Mouse (Mus musculus) layer of hippocampus, adult 9-10 months (tissue): ENCODE data around the gene Sorbs2.

Experiments used
- DNase-seq: peaks from one replicate; pipeline ENCODE4 v3.0.0; 2022; ENCODE audit warnings: low spot score

Gene Sorbs2

GRCm38 (mm10) chr8:45507634-45508321 is at the start of gene Sorbs2:
TSS of gene Sorbs2 (plus strand) at chr8:45507788.
- no peak for DNase-seq

GRCm38 (mm10) chr8:45457874-45458273 is 49.7 kb upstream of the Sorbs2 start:
- no peak for DNase-seq

GRCm38 (mm10) chr8:45469006-45469405 is 38.6 kb upstream of the Sorbs2 start:
- DNase-seq: no peak

- no peak for DNase-seq
Measured at GRCm38 (mm10) chr8:45469507-45470178, 37.9 kb upstream of the Sorbs2 start.

- no peak for DNase-seq
Measured at GRCm38 (mm10) chr8:45480886-45481285, 26.7 kb upstream of the Sorbs2 start.

GRCm38 (mm10) chr8:45486281-45486680 is 21.3 kb upstream of the Sorbs2 start:
- DNase-seq: no peak

- no peak for DNase-seq
Measured at GRCm38 (mm10) chr8:45503971-45504370, 3.6 kb upstream of the Sorbs2 start.

GRCm38 (mm10) chr8:45506376-45506775 is 1.2 kb upstream of the Sorbs2 start:
- DNase-seq: no peak

GRCm38 (mm10) chr8:45507277-45507633 is 333 bp upstream of the Sorbs2 start:
- DNase-seq: no peak

- no peak for DNase-seq
Measured at GRCm38 (mm10) chr8:45508521-45509104, 1.0 kb downstream of the Sorbs2 start.

GRCm38 (mm10) chr8:45512369-45512768 is 4.8 kb downstream of the Sorbs2 start:
- no peak for DNase-seq

- no peak for DNase-seq
Measured at GRCm38 (mm10) chr8:45521595-45521994, 14.0 kb downstream of the Sorbs2 start.

- no peak for DNase-seq
Measured at GRCm38 (mm10) chr8:45527708-45528107, 20.1 kb downstream of the Sorbs2 start.

GRCm38 (mm10) chr8:45528890-45529289 is 21.3 kb downstream of the Sorbs2 start:
- no peak for DNase-seq

- DNase-seq: no peak
Measured at GRCm38 (mm10) chr8:45536578-45536977, 29.0 kb downstream of the Sorbs2 start.

GRCm38 (mm10) chr8:45540513-45540912 is 32.9 kb downstream of the Sorbs2 start:
- DNase-seq: no peak

- DNase-seq: no peak
Measured at GRCm38 (mm10) chr8:45552175-45552574, 44.6 kb downstream of the Sorbs2 start.

GRCm38 (mm10) chr8:45554627-45555026 is 47.0 kb downstream of the Sorbs2 start:
- DNase-seq: no peak

- DNase-seq: no peak
Measured at GRCm38 (mm10) chr8:45557936-45558335, 50.3 kb downstream of the Sorbs2 start.

- peak; percentile 13 for DNase-seq
Measured at GRCm38 (mm10) chr8:45558426-45558825, 50.8 kb downstream of the Sorbs2 start.

- peak; percentile 30 for DNase-seq
Measured at GRCm38 (mm10) chr8:45559176-45559820, 51.7 kb downstream of the Sorbs2 start.

- no peak for DNase-seq
Measured at GRCm38 (mm10) chr8:45565189-45565588, 57.6 kb downstream of the Sorbs2 start.

GRCm38 (mm10) chr8:45570117-45570516 is 62.5 kb downstream of the Sorbs2 start:
- DNase-seq: no peak
